Mouse (Mus musculus): ENCODE data around the gene Gm45062.

DNA sequence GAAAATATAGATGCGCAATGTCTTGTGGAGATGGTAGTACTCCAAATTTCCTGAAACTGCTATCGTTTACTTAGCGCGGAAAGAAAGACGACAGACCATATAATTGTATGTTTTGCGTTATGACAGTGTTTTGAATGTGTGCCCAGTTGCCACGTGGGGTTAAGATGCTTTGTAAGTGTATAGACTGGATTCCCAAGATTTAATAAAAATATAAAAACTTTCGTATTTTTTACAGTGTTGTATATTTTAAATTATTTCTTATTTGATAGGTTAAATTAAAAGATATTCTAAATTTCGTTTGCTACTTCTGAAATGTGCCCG lies 49.4 kb upstream of the Gm45062 start:
- TF ChIP-seq CTCF (IDR thresholded peaks at IDR 0.05; ENCODE audit: extremely low read depth, insufficient read length, insufficient replicate concordance, low read depth, low read length) (no peak), POLR2A (IDR thresholded peaks at IDR 0.05; ENCODE audit: low read depth, low read length) (no peak)
